Mouse (Mus musculus): Measurements from ENCODE around the gene Tmem72. TPM values are rescaled to one million over a fixed set of nuclear protein-coding genes. Genes with fewer than 3 reads are reported as not detected.

Tmem72 gene
- polyA plus RNA-seq, 1 experiment: not detected

DNA sequence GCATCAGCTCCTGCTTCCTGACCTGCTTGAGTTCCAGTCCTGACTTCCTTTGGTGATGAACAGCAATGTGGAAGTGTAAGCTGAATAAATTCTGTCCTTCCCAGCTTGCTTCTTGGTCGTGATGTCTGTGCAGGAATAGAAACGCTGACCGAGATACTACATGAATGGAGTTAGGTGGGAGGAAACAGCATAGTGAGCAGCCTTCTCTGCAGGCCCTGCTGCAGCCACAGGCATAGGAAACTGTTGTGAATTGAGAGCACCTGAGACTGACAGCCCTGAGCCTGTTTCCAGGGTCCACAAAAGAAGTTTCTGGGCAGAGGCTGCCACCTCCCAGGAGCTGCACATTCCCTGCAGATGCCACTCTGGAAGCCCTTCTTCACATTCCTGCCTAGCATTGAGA lies 2.7 kb downstream of the Tmem72 start:
- 86% methylated on average over 3 of the region's 3 CpGs for WGBS
- Histone ChIP-seq H3K27ac (ENCODE audit: insufficient read depth, low read depth, low read length) (no peak overlapping the region), H3K27me3 (ENCODE audit: control insufficient read depth, insufficient read depth, low read length) (no peaks in the 10 kb centered on the region), H3K4me3 (ENCODE audit: low read depth, low read length) (no peak overlapping the region), H3K4me1 (ENCODE audit: control insufficient read depth, insufficient read depth, insufficient read length, low read length) (peaks cover 10% of the 10 kb centered on the region), H3K36me3 (ENCODE audit: control insufficient read depth, insufficient read depth, low read length) (no peaks in the 10 kb centered on the region)
- no peak for TF ChIP-seq POLR2A (IDR thresholded peaks at IDR 0.05; ENCODE audit: low read depth, low read length)
- no peak for TF ChIP-seq CTCF (IDR thresholded peaks at IDR 0.05; ENCODE audit: extremely low read depth, insufficient read length, insufficient replicate concordance, low read depth, low read length)

GRCm38 (mm10) chr6:116712503-116712902 lies 4.2 kb downstream of the Tmem72 start:
- TF ChIP-seq CTCF (IDR thresholded peaks at IDR 0.05; ENCODE audit: extremely low read depth, insufficient read length, insufficient replicate concordance, low read depth, low read length): no peak
- no peak for TF ChIP-seq POLR2A (IDR thresholded peaks at IDR 0.05; ENCODE audit: low read depth, low read length)
- Histone ChIP-seq H3K4me3 (ENCODE audit: low read depth, low read length) (no peak overlapping the region), H3K27me3 (ENCODE audit: control insufficient read depth, insufficient read depth, low read length) (no peaks in the 10 kb centered on the region), H3K4me1 (ENCODE audit: control insufficient read depth, insufficient read depth, insufficient read length, low read length) (peaks cover 7% of the 10 kb centered on the region; the same call in 1 of the 2 replicates), H3K27ac (ENCODE audit: insufficient read depth, low read depth, low read length) (no peak overlapping the region), H3K36me3 (ENCODE audit: control insufficient read depth, insufficient read depth, low read length) (no peaks in the 10 kb centered on the region)
- WGBS: 94% methylated on average over 3 of the region's 3 CpGs

DNA sequence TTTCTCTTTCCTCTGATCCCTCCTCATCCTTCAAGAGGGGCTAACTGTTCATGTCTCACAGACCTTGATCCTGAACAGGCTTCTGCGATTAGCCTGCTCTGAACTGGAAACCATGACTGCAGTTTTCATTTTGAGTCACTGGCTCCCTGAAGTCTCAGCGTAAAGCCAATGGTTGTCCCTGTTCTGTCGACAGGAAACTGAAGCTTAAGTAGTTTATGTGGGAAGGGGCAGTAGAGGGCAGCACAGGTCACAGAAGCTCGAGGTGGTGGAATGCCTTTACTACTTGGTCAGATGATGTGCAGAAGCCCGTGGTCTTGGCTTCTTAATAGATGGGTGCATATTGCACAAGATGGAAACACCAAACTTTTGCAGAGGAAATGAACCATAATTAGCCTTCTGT lies 4.7 kb downstream of the Tmem72 start:
- 0 out of 2 replicates have a peak, but pooled peaks cover 7% of the 10 kb centered on the region for H3K4me1 ChIP-seq (ENCODE audit: control insufficient read depth, insufficient read depth, insufficient read length, low read length)
- H3K4me3 ChIP-seq (ENCODE audit: low read depth, low read length): no peak overlapping the region
- no peak overlapping the region for H3K27ac ChIP-seq (ENCODE audit: insufficient read depth, low read depth, low read length)
- WGBS: 33% methylated on average over 5 of the region's 5 CpGs
- H3K36me3 ChIP-seq (ENCODE audit: control insufficient read depth, insufficient read depth, low read length): no peaks in the 10 kb centered on the region
- no peaks in the 10 kb centered on the region for H3K27me3 ChIP-seq (ENCODE audit: control insufficient read depth, insufficient read depth, low read length)
- TF ChIP-seq CTCF (IDR thresholded peaks at IDR 0.05; ENCODE audit: extremely low read depth, insufficient read length, insufficient replicate concordance, low read depth, low read length) (no peak), POLR2A (IDR thresholded peaks at IDR 0.05; ENCODE audit: low read depth, low read length) (no peak)

DNA sequence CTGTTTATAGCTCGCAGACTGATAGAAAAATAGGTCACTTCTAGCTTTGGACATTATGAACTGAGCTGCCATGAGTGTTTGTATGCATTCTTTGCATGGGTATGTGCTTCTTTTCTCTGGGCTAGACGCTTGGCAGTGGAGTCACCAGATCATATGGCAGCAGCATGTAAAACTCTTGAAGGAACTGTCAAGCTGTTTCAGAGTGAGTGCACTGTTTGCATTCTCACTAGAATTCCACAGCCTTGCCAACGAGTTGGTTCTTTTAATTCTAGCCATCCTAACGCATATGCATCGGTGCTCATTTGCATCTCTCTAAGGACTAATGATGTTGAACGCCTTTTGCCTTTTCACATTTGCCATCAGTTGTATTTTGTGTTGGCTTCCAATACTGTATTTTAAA lies 12.4 kb downstream of the Tmem72 start:
- Histone ChIP-seq H3K36me3 (ENCODE audit: control insufficient read depth, insufficient read depth, low read length) (no peaks in the 10 kb centered on the region), H3K4me3 (ENCODE audit: low read depth, low read length) (no peak overlapping the region), H3K27me3 (ENCODE audit: control insufficient read depth, insufficient read depth, low read length) (no peaks in the 10 kb centered on the region), H3K4me1 (ENCODE audit: control insufficient read depth, insufficient read depth, insufficient read length, low read length) (no peaks in the 10 kb centered on the region), H3K27ac (ENCODE audit: insufficient read depth, low read depth, low read length) (no peak overlapping the region)
- WGBS: 81% methylated on average over 6 of the region's 6 CpGs
- no peak for TF ChIP-seq CTCF (IDR thresholded peaks at IDR 0.05; ENCODE audit: extremely low read depth, insufficient read length, insufficient replicate concordance, low read depth, low read length)
- no peak for TF ChIP-seq POLR2A (IDR thresholded peaks at IDR 0.05; ENCODE audit: low read depth, low read length)

DNA sequence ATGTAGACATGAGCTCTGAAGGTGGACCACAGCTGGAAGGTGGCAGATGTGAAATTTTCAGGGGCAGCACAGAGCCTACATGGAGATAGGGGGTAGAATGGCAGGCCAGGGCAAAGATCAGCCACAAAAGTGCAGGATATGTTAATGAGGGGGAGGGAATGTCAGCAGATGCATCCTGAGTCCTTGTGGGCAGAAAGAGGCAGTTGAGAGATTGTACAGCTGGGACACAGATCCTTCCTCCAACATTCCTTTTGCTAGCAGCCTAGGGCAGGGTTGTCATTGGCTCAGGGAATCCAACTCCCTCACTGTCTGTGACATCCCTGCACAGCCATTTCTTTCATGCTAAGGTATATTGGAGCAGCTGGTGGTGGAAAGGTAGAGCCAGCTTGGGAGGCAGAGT lies 15.9 kb downstream of the Tmem72 start:
- Histone ChIP-seq H3K27ac (ENCODE audit: insufficient read depth, low read depth, low read length) (no peak overlapping the region), H3K4me3 (ENCODE audit: low read depth, low read length) (no peak overlapping the region), H3K4me1 (ENCODE audit: control insufficient read depth, insufficient read depth, insufficient read length, low read length) (no peaks in the 10 kb centered on the region), H3K36me3 (ENCODE audit: control insufficient read depth, insufficient read depth, low read length) (no peaks in the 10 kb centered on the region), H3K27me3 (ENCODE audit: control insufficient read depth, insufficient read depth, low read length) (no peaks in the 10 kb centered on the region)
- TF ChIP-seq CTCF (IDR thresholded peaks at IDR 0.05; ENCODE audit: extremely low read depth, insufficient read length, insufficient replicate concordance, low read depth, low read length) (no peak), POLR2A (IDR thresholded peaks at IDR 0.05; ENCODE audit: low read depth, low read length) (no peak)

DNA sequence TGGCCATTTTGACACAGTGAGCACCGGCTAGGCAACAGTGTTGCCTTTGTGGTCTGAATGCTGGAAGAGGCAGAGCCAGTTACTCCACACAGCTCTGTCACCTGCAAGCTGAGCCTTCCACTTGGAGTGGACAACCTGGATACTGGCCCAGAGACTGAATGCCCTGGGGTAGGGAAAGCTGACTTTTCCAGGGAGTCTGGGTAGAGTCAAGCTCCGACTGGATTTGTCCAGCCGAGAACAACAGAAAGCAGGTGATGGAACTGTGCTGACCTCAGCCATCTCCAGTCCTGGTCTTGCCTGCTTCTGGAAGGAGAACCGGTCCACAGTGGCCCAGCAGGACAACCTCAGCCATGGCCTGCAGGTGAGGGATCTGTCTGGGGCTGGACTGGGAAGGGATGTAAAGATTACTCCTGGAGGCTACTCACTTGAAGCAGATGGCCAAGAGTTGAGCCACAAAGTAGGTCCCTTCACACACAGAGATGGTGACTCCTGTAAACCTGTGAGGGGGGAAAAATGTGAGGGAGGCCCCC lies 18.8 kb downstream of the Tmem72 start:
- H3K4me3 ChIP-seq (ENCODE audit: low read depth, low read length): no peak overlapping the region
- WGBS: 91% methylated on average over 4 of the region's 4 CpGs
- TF ChIP-seq CTCF (IDR thresholded peaks at IDR 0.05; ENCODE audit: extremely low read depth, insufficient read length, insufficient replicate concordance, low read depth, low read length) (no peak), POLR2A (IDR thresholded peaks at IDR 0.05; ENCODE audit: low read depth, low read length) (no peak)

GRCm38 (mm10) chr6:116697413-116697812 lies 19.3 kb downstream of the Tmem72 start:
- Histone ChIP-seq H3K27me3 (ENCODE audit: control insufficient read depth, insufficient read depth, low read length) (no peaks in the 10 kb centered on the region), H3K27ac (ENCODE audit: insufficient read depth, low read depth, low read length) (no peak overlapping the region), H3K4me1 (ENCODE audit: control insufficient read depth, insufficient read depth, insufficient read length, low read length) (no peaks in the 10 kb centered on the region; the same call in 1 of the 2 replicates), H3K4me3 (ENCODE audit: low read depth, low read length) (no peak overlapping the region), H3K36me3 (ENCODE audit: control insufficient read depth, insufficient read depth, low read length) (no peaks in the 10 kb centered on the region)
- TF ChIP-seq POLR2A (IDR thresholded peaks at IDR 0.05; ENCODE audit: low read depth, low read length): no peak
- peak; percentile 40; the same call in 1 of the 2 replicates for TF ChIP-seq CTCF (IDR thresholded peaks at IDR 0.05; ENCODE audit: extremely low read depth, insufficient read length, insufficient replicate concordance, low read depth, low read length)
- WGBS: 43% methylated on average over 2 of the region's 2 CpGs

More for the DNA sequence above, 18.8 kb downstream of the Tmem72 start:
- no peaks in the 10 kb centered on the region for H3K27me3 ChIP-seq (ENCODE audit: control insufficient read depth, insufficient read depth, low read length)
- H3K27ac ChIP-seq (ENCODE audit: insufficient read depth, low read depth, low read length): no peak overlapping the region
- H3K4me1 ChIP-seq (ENCODE audit: control insufficient read depth, insufficient read depth, insufficient read length, low read length): no peaks in the 10 kb centered on the region; the same call in 1 of the 2 replicates
- H3K36me3 ChIP-seq (ENCODE audit: control insufficient read depth, insufficient read depth, low read length): no peaks in the 10 kb centered on the region

Measured in small intestine, adult 2 months (tissue).